Mouse (Mus musculus) megakaryocyte, embryonic 14.5 days (primary cell): Measurements from ENCODE around the gene Grk3.

Experiments
- FLI1 ChIP-seq: IDR thresholded peaks from 2 replicates; pipeline ENCODE4 v1.6.1; 2012; ENCODE audit warnings: low read length, inconsistent platforms, mixed read lengths
- GATA1 ChIP-seq: IDR thresholded peaks from 3 replicates; pipeline ENCODE4 v1.6.1; 2012; ENCODE audit warnings: mixed read lengths, low read length, inconsistent platforms, borderline replicate concordance

DNA sequence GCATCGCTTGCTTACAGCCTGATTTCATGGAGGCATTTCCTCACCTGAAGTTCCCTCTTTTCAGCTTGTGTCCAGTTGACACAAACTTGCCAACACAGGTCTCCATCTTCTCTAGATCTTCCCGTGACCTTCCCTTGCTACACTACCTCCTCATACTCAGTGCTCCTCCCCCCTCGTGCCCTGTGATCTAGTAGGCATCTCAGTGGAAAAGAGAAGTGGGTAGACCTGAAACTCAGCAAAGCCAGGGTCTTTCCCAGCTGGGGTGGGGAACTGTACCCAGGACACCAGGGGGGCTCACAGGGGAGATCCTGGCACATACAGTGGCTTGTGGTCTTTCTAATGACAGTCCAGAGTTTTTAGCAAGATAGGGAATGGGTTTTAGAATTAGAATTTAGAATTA is 64.7 kb downstream of the Grk3 start:
- TF ChIP-seq GATA1 (no peak), FLI1 (no peak)
